Mouse (Mus musculus) subcutaneous adipose tissue, adult 2 months (tissue): Measurements from ENCODE around the gene Commd9. TPM values are rescaled to one million over a fixed set of nuclear protein-coding genes. Genes with fewer than 3 reads are reported as not detected.

Experiments used
- polyA plus RNA-seq: library from polyadenylated mRNA; depleted of rRNA; stranded (reverse); fragments of >200 nt; gene quantifications from 2 replicates; pipeline ENCODE4 v1.2.3, GENCODE M21; 2012; ENCODE audit warnings: low replicate concordance; rRNA removed

The Commd9 gene
- 50.9 and 81.8 TPM in 2 replicates for polyA plus RNA-seq

GRCm38 (mm10) chr2:101885768-101886438, at the start of gene Commd9:
Gene Commd9 (plus strand): TSS chr2:101886247.

GRCm38 (mm10) chr2:101882998-101883397, 3.0 kb upstream of the Commd9 start, which contains the start of gene Prr5l:
Gene Prr5l (minus strand): TSS chr2:101883027.

Other genes with a start within 250 kb of the Commd9 start
- 0.01 and 0.04 TPM in 2 replicates for gene Rag1, start 236.7 kb upstream of the Commd9 start, polyA plus RNA-seq
- gene B230118H07Rik, start 236.7 kb upstream of the Commd9 start, polyA plus RNA-seq, result 6.0 and 10.0 TPM in 2 replicates
- 8.7 and 14.4 TPM in 2 replicates for gene Traf6, start 207.8 kb upstream of the Commd9 start, polyA plus RNA-seq
- 6.6 and 7.7 TPM in 2 replicates for gene Prr5l, start 3.2 kb upstream of the Commd9 start, polyA plus RNA-seq